Mouse (Mus musculus): ENCODE measurements around the gene Abcc4. TPM values are rescaled to one million over a fixed set of nuclear protein-coding genes. Genes with fewer than 3 reads are reported as not detected.

The Abcc4 gene
- 0.88 and 1.2 TPM in 2 replicates for polyA plus RNA-seq (2015; fragmentation: Nextera tagmentation; extraction: Ambion mirVana)

GRCm38 (mm10) chr14:118705808-118706731 lies at the start of gene Abcc4:
Abcc4 (minus strand) TSS chr14:118706219.
- peak within 1 kb of the TSS; percentile 99 for H3K4me2 ChIP-seq (replicated peaks)
- peak within 1 kb of the TSS; percentile 65 for H3K9ac ChIP-seq (replicated peaks)
- no peaks in the 10 kb centered on the region for H3K36me3 ChIP-seq
- peak within 1 kb of the TSS; percentile 83 for H3K4me3 ChIP-seq
- WGBS = under 1% methylated on average over 99 of the region's 106 CpGs
- H3K4me1 ChIP-seq = peaks cover 15% of the 10 kb centered on the region
- no peak within 1 kb of the TSS for H3K27ac ChIP-seq (replicated peaks)
- H3K27me3 ChIP-seq = peaks cover 19% of the 10 kb centered on the region; the same call in 1 of the 2 replicates
- ATAC-seq (replicated peaks) = peak; percentile 77
- H3K9me3 ChIP-seq = no peaks in the 10 kb centered on the region

DNA sequence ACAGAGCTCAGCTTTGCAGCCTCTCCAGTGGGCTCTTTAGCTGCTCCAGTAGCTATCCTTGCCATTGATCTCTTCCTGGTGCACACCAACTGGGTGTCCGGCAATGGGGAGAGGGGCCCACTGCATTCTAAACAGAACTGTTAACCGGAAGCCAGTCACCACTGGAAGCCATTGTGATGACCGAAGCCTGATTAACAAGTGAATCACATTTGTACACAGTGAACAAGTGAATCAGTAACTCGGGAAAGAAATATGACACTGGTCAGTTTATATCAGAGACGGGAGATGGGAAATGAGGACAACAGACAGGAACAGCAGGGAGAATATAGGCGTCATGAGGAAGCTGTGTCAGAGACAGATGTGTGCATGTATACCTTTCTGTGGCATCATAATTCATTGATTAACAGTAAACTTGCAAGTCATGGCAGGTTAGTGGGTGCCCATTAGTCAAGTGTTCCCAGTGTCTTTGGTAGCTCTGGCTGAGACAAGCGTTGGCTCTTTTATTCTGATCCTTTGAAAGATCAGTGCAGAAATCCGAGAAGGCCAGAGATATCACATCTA lies 45.3 kb upstream of the Abcc4 start:
- no peak for ATAC-seq (replicated peaks)
- H3K36me3 ChIP-seq = no peaks in the 10 kb centered on the region
- H3K9me3 ChIP-seq = no peaks in the 10 kb centered on the region
- H3K4me3 ChIP-seq = no peak overlapping the region
- no peak overlapping the region for H3K4me2 ChIP-seq (replicated peaks)
- no peaks in the 10 kb centered on the region for H3K4me1 ChIP-seq
- no peak overlapping the region for H3K27ac ChIP-seq (replicated peaks)
- no peak overlapping the region for H3K9ac ChIP-seq (replicated peaks)
- WGBS = 67% methylated on average over 8 of the region's 8 CpGs
- H3K27me3 ChIP-seq = no peaks in the 10 kb centered on the region

- Histone ChIP-seq H3K9ac (replicated peaks) (no peak overlapping the region), H3K27me3 (no peaks in the 10 kb centered on the region), H3K36me3 (no peaks in the 10 kb centered on the region), H3K27ac (replicated peaks) (no peak overlapping the region), H3K4me3 (no peak overlapping the region), H3K4me2 (replicated peaks) (no peak overlapping the region), H3K4me1 (no peaks in the 10 kb centered on the region), H3K9me3 (no peaks in the 10 kb centered on the region)
- no peak for ATAC-seq (replicated peaks)
- WGBS = 89% methylated on average over 6 of the region's 6 CpGs
Observed at GRCm38 (mm10) chr14:118750505-118751192, 44.6 kb upstream of the Abcc4 start.

DNA sequence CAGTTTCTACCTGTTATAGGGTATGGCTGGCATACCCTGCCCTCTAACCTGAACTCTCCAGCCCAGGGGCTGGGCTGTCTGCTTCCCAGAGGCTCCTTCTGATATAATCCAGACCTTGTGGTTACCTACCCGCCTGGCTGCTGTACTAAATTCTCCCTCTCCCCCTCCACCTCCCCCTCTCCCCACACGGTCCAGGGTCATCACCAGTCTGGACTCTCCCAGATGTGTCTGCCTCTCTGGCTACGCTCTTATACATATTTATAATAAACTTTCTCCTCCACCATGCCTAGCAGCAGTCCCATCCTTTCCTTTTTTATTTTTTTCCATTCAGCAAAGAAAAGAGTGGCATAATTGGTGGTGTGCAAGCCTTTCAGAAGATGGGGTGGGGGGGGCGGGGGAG lies 43.7 kb upstream of the Abcc4 start:
- H3K4me2 ChIP-seq (replicated peaks) = no peak overlapping the region
- no peaks in the 10 kb centered on the region for H3K27me3 ChIP-seq
- no peaks in the 10 kb centered on the region for H3K9me3 ChIP-seq
- no peak for ATAC-seq (replicated peaks)
- 58% methylated on average over 4 of the region's 4 CpGs for WGBS
- H3K9ac ChIP-seq (replicated peaks) = no peak overlapping the region
- H3K27ac ChIP-seq (replicated peaks) = no peak overlapping the region
- H3K4me3 ChIP-seq = no peak overlapping the region
- H3K4me1 ChIP-seq = no peaks in the 10 kb centered on the region
- H3K36me3 ChIP-seq = no peaks in the 10 kb centered on the region

- H3K4me2 ChIP-seq (replicated peaks) = no peak overlapping the region
- 99% methylated on average over 2 of the region's 2 CpGs for WGBS
- H3K4me1 ChIP-seq = no peaks in the 10 kb centered on the region
- H3K9ac ChIP-seq (replicated peaks) = no peak overlapping the region
- H3K36me3 ChIP-seq = no peaks in the 10 kb centered on the region
- H3K4me3 ChIP-seq = no peak overlapping the region
- no peaks in the 10 kb centered on the region for H3K27me3 ChIP-seq
- H3K27ac ChIP-seq (replicated peaks) = no peak overlapping the region
- no peaks in the 10 kb centered on the region for H3K9me3 ChIP-seq
- ATAC-seq (replicated peaks) = no peak
Observed at GRCm38 (mm10) chr14:118749068-118749467, 43.0 kb upstream of the Abcc4 start.

GRCm38 (mm10) chr14:118742862-118743261 lies 36.8 kb upstream of the Abcc4 start:
- no peak for ATAC-seq (replicated peaks)
- no peaks in the 10 kb centered on the region for H3K4me1 ChIP-seq
- H3K4me3 ChIP-seq = no peak overlapping the region
- H3K4me2 ChIP-seq (replicated peaks) = no peak overlapping the region
- WGBS = 77% methylated on average over 5 of the region's 5 CpGs
- H3K36me3 ChIP-seq = no peaks in the 10 kb centered on the region
- H3K9me3 ChIP-seq = 0 out of 2 replicates have a peak, but pooled peaks cover 4% of the 10 kb centered on the region
- H3K27ac ChIP-seq (replicated peaks) = no peak overlapping the region
- no peaks in the 10 kb centered on the region for H3K27me3 ChIP-seq
- H3K9ac ChIP-seq (replicated peaks) = no peak overlapping the region

DNA sequence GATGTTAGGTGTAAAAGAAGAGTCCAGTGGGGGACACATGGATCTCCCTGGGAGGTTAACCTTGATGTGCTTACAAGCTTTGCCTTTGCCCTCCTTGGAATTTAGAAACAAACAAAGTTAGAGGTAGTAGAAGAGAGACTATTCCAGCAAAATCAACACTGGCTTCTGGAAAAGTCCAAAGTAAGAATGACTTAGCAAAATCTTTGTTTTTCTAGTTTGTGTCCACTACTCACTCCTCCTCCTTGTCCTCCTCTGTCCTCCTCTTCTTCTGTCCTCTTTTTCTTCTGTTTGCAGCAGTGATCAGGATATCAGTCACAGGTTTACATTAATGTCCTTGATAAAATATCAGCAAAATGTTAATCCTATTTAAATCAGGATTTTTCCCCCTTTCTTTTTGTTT lies 35.8 kb upstream of the Abcc4 start:
- H3K9me3 ChIP-seq = 0 out of 2 replicates have a peak, but pooled peaks cover 4% of the 10 kb centered on the region
- H3K4me1 ChIP-seq = no peaks in the 10 kb centered on the region
- no peak overlapping the region for H3K4me2 ChIP-seq (replicated peaks)
- no peaks in the 10 kb centered on the region for H3K36me3 ChIP-seq
- no peaks in the 10 kb centered on the region for H3K27me3 ChIP-seq
- H3K4me3 ChIP-seq = no peak overlapping the region
- no peak overlapping the region for H3K9ac ChIP-seq (replicated peaks)
- H3K27ac ChIP-seq (replicated peaks) = no peak overlapping the region
- no peak for ATAC-seq (replicated peaks)

GRCm38 (mm10) chr14:118737251-118737888 lies 31.4 kb upstream of the Abcc4 start:
- ATAC-seq (replicated peaks) = no peak
- WGBS = 12% methylated on average over 12 of the region's 12 CpGs

GRCm38 (mm10) chr14:118735114-118735513 lies 29.1 kb upstream of the Abcc4 start:
- WGBS = 20% methylated on average over 2 of the region's 2 CpGs
- Histone ChIP-seq H3K4me3 (no peak overlapping the region), H3K9me3 (0 out of 2 replicates have a peak, but pooled peaks cover 1% of the 10 kb centered on the region), H3K27me3 (no peaks in the 10 kb centered on the region), H3K4me2 (replicated peaks) (no peak overlapping the region), H3K27ac (replicated peaks) (no peak overlapping the region), H3K4me1 (peaks cover 8% of the 10 kb centered on the region; the same call in 1 of the 2 replicates), H3K9ac (replicated peaks) (no peak overlapping the region), H3K36me3 (no peaks in the 10 kb centered on the region)
- ATAC-seq (replicated peaks) = peak; percentile 91

More at GRCm38 (mm10) chr14:118737251-118737888, 31.4 kb upstream of the Abcc4 start:
- H3K27me3 ChIP-seq = no peaks in the 10 kb centered on the region
- peaks cover 8% of the 10 kb centered on the region; the same call in 1 of the 2 replicates for H3K4me1 ChIP-seq
- H3K36me3 ChIP-seq = no peaks in the 10 kb centered on the region
- 0 out of 2 replicates have a peak, but pooled peaks cover 4% of the 10 kb centered on the region for H3K9me3 ChIP-seq
- no peak overlapping the region for H3K4me2 ChIP-seq (replicated peaks)
- H3K4me3 ChIP-seq = no peak overlapping the region
- H3K9ac ChIP-seq (replicated peaks) = no peak overlapping the region
- no peak overlapping the region for H3K27ac ChIP-seq (replicated peaks)

DNA sequence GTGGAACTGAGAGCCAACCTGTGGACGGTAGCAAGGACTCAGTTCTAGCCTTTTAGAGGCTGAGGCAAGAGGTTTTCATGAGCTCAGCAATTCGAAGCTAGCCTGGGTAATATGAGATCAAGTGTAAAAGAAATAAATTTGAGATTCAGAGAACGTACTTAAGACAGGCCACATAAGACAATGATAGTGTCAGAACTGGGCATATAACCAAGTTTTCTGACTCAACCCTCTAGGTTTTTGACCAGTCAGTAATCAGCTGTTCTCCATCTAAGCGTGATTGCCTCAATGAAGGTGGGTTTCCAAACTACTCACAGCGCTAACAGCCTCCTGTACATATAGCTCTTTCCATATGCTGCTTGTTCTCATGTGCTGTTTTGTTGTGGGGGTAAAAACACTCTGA lies 27.1 kb upstream of the Abcc4 start:
- Histone ChIP-seq H3K4me1 (peaks cover 8% of the 10 kb centered on the region; the same call in 1 of the 2 replicates), H3K27me3 (no peaks in the 10 kb centered on the region), H3K9ac (replicated peaks) (no peak overlapping the region), H3K4me3 (no peak overlapping the region), H3K9me3 (no peaks in the 10 kb centered on the region), H3K27ac (replicated peaks) (no peak overlapping the region), H3K36me3 (no peaks in the 10 kb centered on the region), H3K4me2 (replicated peaks) (no peak overlapping the region)
- no peak for ATAC-seq (replicated peaks)
- WGBS = 85% methylated on average over 5 of the region's 5 CpGs

- no peak overlapping the region for H3K9ac ChIP-seq (replicated peaks)
- H3K27ac ChIP-seq (replicated peaks) = no peak overlapping the region
- peaks cover 8% of the 10 kb centered on the region; the same call in 1 of the 2 replicates for H3K4me1 ChIP-seq
- H3K27me3 ChIP-seq = no peaks in the 10 kb centered on the region
- no peak overlapping the region for H3K4me3 ChIP-seq
- 83% methylated on average over 5 of the region's 5 CpGs for WGBS
- no peaks in the 10 kb centered on the region for H3K36me3 ChIP-seq
- no peak for ATAC-seq (replicated peaks)
- no peak overlapping the region for H3K4me2 ChIP-seq (replicated peaks)
- H3K9me3 ChIP-seq = no peaks in the 10 kb centered on the region
Observed at GRCm38 (mm10) chr14:118730631-118731030, 24.6 kb upstream of the Abcc4 start.

Measured in forebrain, embryonic 15.5 days (tissue).